Mouse (Mus musculus) neural tube, embryonic 11.5 days (tissue): ENCODE measurements at regions not wholly inside any gene's neighbourhood (a gene's known extent, or its start where the extent isn't known, plus 50 kb on each side); places are given as distances from the start of the nearest gene placed in this dataset.

Experiments used
- ATAC-seq: fragments of 200-750 bp; cut with Nextera tagmentation; 2 replicates; pipeline ENCODE4 v1.8.0; 2017; ENCODE audit warnings: moderate number of reproducible peaks, mild to moderate bottlenecking, moderate TSS enrichment, moderate library complexity; ENCODE audit not compliant: insufficient read depth, low FRiP score, low TSS enrichment
- DNase-seq: peaks from one replicate; pipeline ENCODE4 v3.0.0-alpha.2; 2015; ENCODE audit warnings: low spot score
- H3K27ac ChIP-seq: fragments of 300-500 bp; sonication (generic); 2 replicates; pipeline ENCODE4 v1.5.1; 2014; ENCODE audit warnings: low read depth, mild to moderate bottlenecking, low read length
- H3K27me3 ChIP-seq: fragments of 300-500 bp; sonication (generic); 2 replicates; pipeline ENCODE4 v1.6.1; 2014; ENCODE audit warnings: mild to moderate bottlenecking, low read length, mixed read lengths; ENCODE audit not compliant: control insufficient read depth, insufficient read depth
- H3K36me3 ChIP-seq: fragments of 300-500 bp; sonication (generic); 2 replicates; pipeline ENCODE4 v1.6.1; 2014; ENCODE audit warnings: mild to moderate bottlenecking, low read length, moderate library complexity, mixed read lengths; ENCODE audit not compliant: control insufficient read depth, insufficient read depth
- H3K4me1 ChIP-seq: fragments of 300-500 bp; sonication (generic); 2 replicates; pipeline ENCODE4 v1.6.1; 2014; ENCODE audit warnings: low read length, mixed read lengths; ENCODE audit not compliant: control insufficient read depth, insufficient read depth
- H3K4me2 ChIP-seq: fragments of 300-500 bp; sonication (generic); 2 replicates; pipeline ENCODE4 v1.6.1; 2014; ENCODE audit warnings: low read depth, mild to moderate bottlenecking, moderate library complexity
- H3K4me3 ChIP-seq: fragments of 300-500 bp; sonication (generic); 2 replicates; pipeline ENCODE4 v1.5.1; 2014; ENCODE audit warnings: low read depth, low read length
- H3K9ac ChIP-seq: fragments of 300-500 bp; sonication (generic); 2 replicates; pipeline ENCODE4 v1.6.1; 2014; ENCODE audit warnings: mild to moderate bottlenecking, low read length
- H3K9me3 ChIP-seq: fragments of 300-500 bp; sonication (generic); 2 replicates; pipeline ENCODE4 v1.6.1; 2016; ENCODE audit warnings: low read length; ENCODE audit not compliant: control insufficient read depth
- whole genome bisulfite sequencing: fragments of 180-500 bp; shearing (Covaris S2); extraction: QIAGEN DNeasy Blood & Tissue Kit; methylation state at CpG from one replicate; pipeline ENCODE4 v1.1.7; 2014; 5-methylcytosine and 5-hydroxymethylcytosine counted together

DNA sequence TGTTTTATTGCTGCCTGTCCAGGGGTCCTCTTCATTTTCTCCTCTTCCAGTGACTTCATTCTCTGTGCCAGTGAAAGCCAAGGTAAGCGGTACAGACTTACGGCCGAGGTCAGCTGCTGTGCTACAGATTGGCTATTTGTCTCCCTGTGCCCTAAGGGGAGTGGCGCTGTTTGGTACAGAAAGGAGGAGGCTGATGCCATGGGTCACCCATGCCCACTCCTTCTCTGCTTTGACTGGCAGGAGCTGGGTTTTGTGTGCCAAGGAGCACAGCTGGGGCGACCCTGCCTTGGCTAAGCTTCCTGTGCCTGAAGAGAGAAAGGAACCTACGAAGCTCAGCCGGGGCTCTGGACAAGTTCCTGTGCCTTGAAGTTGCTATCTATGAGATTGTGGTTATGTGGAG is 70.0 kb upstream of the Fggy start:
- 88% methylated on average over 7 of the region's 7 CpGs for WGBS
- DNase-seq (no peak), ATAC-seq (no peak)
- H3K27ac ChIP-seq, result no peak overlapping the region
- H3K9me3 ChIP-seq, result no peaks in the 10 kb centered on the region
- H3K4me3 ChIP-seq, result no peak overlapping the region
- no peak overlapping the region for H3K9ac ChIP-seq
- H3K4me1 ChIP-seq, result no peaks in the 10 kb centered on the region
- H3K27me3 ChIP-seq, result no peaks in the 10 kb centered on the region
- H3K36me3 ChIP-seq, result no peaks in the 10 kb centered on the region
- H3K4me2 ChIP-seq, result no peak overlapping the region

DNA sequence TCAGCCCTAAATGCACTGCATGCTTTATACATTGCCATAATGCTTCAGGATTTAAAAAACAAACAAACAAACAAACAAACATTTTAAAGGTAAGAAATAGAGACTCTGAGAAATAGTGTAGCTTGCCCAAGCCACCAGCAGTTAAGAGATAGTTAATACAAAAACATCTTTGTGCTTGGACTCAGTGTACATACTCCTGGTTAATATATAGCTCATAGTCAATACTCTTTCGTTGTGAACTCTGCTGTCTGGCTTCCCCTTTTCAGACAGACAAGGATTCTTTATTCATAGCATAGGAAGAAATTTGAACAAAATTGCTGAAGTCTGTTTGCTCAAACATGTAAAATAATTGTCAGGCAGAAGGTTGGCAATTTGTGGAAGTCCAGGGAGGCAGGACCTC is 69.3 kb upstream of the Fggy start:
- H3K36me3 ChIP-seq, result no peaks in the 10 kb centered on the region
- H3K4me1 ChIP-seq, result no peaks in the 10 kb centered on the region
- no peak overlapping the region for H3K27ac ChIP-seq
- ATAC-seq, result no peak
- no peak for DNase-seq
- no peaks in the 10 kb centered on the region for H3K9me3 ChIP-seq
- no peak overlapping the region for H3K4me2 ChIP-seq
- H3K27me3 ChIP-seq, result no peaks in the 10 kb centered on the region
- H3K9ac ChIP-seq, result no peak overlapping the region
- WGBS, result 68% methylated on average over 1 of the region's 1 CpGs
- H3K4me3 ChIP-seq, result no peak overlapping the region

GRCm38 (mm10) chr4:95489059-95489458 is 68.2 kb upstream of the Fggy start:
- no peak for DNase-seq
- no peaks in the 10 kb centered on the region for H3K4me1 ChIP-seq
- no peaks in the 10 kb centered on the region for H3K36me3 ChIP-seq
- H3K9ac ChIP-seq, result no peak overlapping the region
- WGBS, result 53% methylated on average over 2 of the region's 2 CpGs
- no peaks in the 10 kb centered on the region for H3K27me3 ChIP-seq
- no peak for ATAC-seq
- H3K9me3 ChIP-seq, result no peaks in the 10 kb centered on the region
- no peak overlapping the region for H3K4me2 ChIP-seq
- H3K27ac ChIP-seq, result no peak overlapping the region
- H3K4me3 ChIP-seq, result no peak overlapping the region

DNA sequence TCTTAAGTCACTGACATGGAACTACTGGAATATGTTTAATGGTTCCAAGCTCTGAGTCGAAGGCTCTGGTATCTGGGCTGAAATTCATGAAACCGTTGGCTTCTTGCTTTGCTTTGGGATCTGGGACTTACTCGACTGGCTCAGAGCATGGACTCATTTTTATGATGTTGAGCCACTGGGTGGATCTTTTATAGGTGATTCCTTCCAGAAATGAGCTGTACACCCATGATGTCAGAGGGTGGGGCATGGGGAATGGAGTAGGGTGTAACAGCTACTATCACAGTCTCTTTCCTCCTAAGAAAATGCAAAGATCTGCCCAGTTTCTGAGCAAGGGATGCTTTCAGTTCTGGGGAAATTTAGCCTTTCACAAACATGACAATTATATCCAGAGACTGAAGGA is 57.0 kb upstream of the Fggy start:
- H3K4me1 ChIP-seq, result 0 out of 2 replicates have a peak, but pooled peaks cover 3% of the 10 kb centered on the region
- no peak overlapping the region for H3K9ac ChIP-seq
- 82% methylated on average over 3 of the region's 3 CpGs for WGBS
- ATAC-seq, result no peak
- DNase-seq, result no peak
- H3K27ac ChIP-seq, result no peak overlapping the region
- H3K9me3 ChIP-seq, result no peaks in the 10 kb centered on the region
- no peaks in the 10 kb centered on the region for H3K36me3 ChIP-seq
- no peaks in the 10 kb centered on the region for H3K27me3 ChIP-seq
- H3K4me3 ChIP-seq, result no peak overlapping the region
- no peak overlapping the region for H3K4me2 ChIP-seq

DNA sequence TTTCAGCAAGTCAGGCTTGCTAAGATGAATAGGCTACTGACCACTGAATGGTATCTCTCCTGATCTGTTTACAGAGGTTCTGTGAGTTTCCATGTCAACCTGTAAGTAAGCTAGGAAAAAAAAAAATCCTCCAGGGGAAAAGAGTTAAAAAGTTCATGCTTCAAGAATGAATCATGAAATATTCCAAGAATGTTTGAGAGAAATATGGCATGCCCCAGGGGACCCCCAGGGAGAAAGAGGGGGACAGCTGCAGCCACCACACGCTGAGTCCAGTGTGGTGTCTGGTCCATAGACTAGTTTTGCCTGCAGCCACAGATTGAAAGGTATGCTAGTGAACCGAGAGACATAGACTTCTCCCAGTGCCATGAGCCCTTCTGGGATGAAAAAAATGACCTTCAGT is 56.1 kb upstream of the Fggy start:
- Histone ChIP-seq H3K4me3 (no peak overlapping the region), H3K9ac (no peak overlapping the region), H3K4me2 (no peak overlapping the region), H3K9me3 (no peaks in the 10 kb centered on the region), H3K36me3 (no peaks in the 10 kb centered on the region), H3K4me1 (0 out of 2 replicates have a peak, but pooled peaks cover 3% of the 10 kb centered on the region), H3K27me3 (no peaks in the 10 kb centered on the region), H3K27ac (no peak overlapping the region)
- 31% methylated on average over 2 of the region's 2 CpGs for WGBS
- DNase-seq, result peak; percentile 42
- ATAC-seq, result no peak

- Histone ChIP-seq H3K4me1 (peaks cover 6% of the 10 kb centered on the region; the same call in 1 of the 2 replicates), H3K9ac (no peak overlapping the region), H3K27me3 (no peaks in the 10 kb centered on the region), H3K36me3 (no peaks in the 10 kb centered on the region), H3K4me3 (no peak overlapping the region), H3K4me2 (no peak overlapping the region), H3K9me3 (no peaks in the 10 kb centered on the region), H3K27ac (no peak overlapping the region)
- no peak for DNase-seq
- ATAC-seq, result peak; percentile 86
- 65% methylated on average over 7 of the region's 7 CpGs for WGBS
Measured at GRCm38 (mm10) chr4:95507141-95507945, 50.0 kb upstream of the Fggy start.
